Mouse (Mus musculus) liver, adult 2 months (tissue): ENCODE results near the gene Dst. TPM values are rescaled to one million over a fixed set of nuclear protein-coding genes. Genes with fewer than 3 reads are reported as not detected.

ENCODE experiments used
- DNase-seq: peaks from one replicate; pipeline ENCODE4 v3.0.0-alpha.2; 2011; ENCODE audit warnings: low read depth, low spot score; ENCODE audit errors: extremely low read depth
- H3K27ac ChIP-seq: fragments of 200-500 bp; replicated peaks from 2 replicates; pipeline ENCODE4 v1.5.1; 2012; ENCODE audit warnings: low read depth, mild to moderate bottlenecking, control low read depth, inconsistent platforms, low read length; ENCODE audit not compliant: insufficient read depth
- H3K27me3 ChIP-seq: fragments of 200-500 bp; 2 replicates; pipeline ENCODE4 v1.6.1; 2012; ENCODE audit warnings: mild to moderate bottlenecking, moderate library complexity, low read length, inconsistent platforms; ENCODE audit not compliant: control insufficient read depth, insufficient read depth
- H3K36me3 ChIP-seq: fragments of 200-500 bp; 2 replicates; pipeline ENCODE4 v1.6.1; 2012; ENCODE audit warnings: low read length, inconsistent platforms; ENCODE audit not compliant: control insufficient read depth, insufficient read depth
- H3K4me1 ChIP-seq: fragments of 200-500 bp; 2 replicates; pipeline ENCODE4 v1.6.1; 2011; ENCODE audit warnings: low read length; ENCODE audit not compliant: control insufficient read depth, insufficient read depth
- H3K4me3 ChIP-seq: fragments of 200-500 bp; 2 replicates; pipeline ENCODE4 v1.5.1; 2011; ENCODE audit warnings: low read depth, mild to moderate bottlenecking, control low read depth, low read length, moderate library complexity; ENCODE audit not compliant: insufficient read depth
- H3K79me2 ChIP-seq: fragments of 200-500 bp; 2 replicates; pipeline ENCODE4 v1.6.1; 2012; ENCODE audit warnings: inconsistent platforms, mild to moderate bottlenecking, low read length, moderate library complexity; ENCODE audit not compliant: control insufficient read depth, insufficient read depth
- H3K9ac ChIP-seq: fragments of 200-500 bp; 2 replicates; pipeline ENCODE4 v1.6.1; 2012; ENCODE audit warnings: low read depth, mild to moderate bottlenecking, control low read depth, inconsistent platforms, low read length
- CTCF ChIP-seq: fragments of 200-500 bp; IDR thresholded peaks from 2 replicates; pipeline ENCODE4 v1.5.1; 2011; ENCODE audit warnings: low read depth, low read length, control low read depth
- POLR2A ChIP-seq: fragments of 200-500 bp; IDR thresholded peaks from 2 replicates; pipeline ENCODE4 v1.6.1; 2011; ENCODE audit warnings: low read length, control low read depth; ENCODE audit not compliant: insufficient read depth; ENCODE audit errors: extremely low read depth
- WGBS: fragments of 180-500 bp; shearing (Covaris S2); methylation state at CpG from one replicate; pipeline ENCODE4 v1.1.7; 2018; 5-methylcytosine and 5-hydroxymethylcytosine counted together
- polyA plus RNA-seq: library from polyadenylated mRNA; depleted of rRNA; stranded (reverse); fragments of >200 nt; gene quantifications from 2 replicates; pipeline ENCODE4 v1.2.3, GENCODE M21; 2012
- total RNA-seq: library from RNA; depleted of rRNA; stranded (reverse); fragments of >200 nt; gene quantifications from 2 replicates; pipeline ENCODE4 v1.2.3, GENCODE M21; 2014

The Dst gene
- total and polyA plus RNA-seq, 2 experiments = 10.5 to 53.6 TPM

DNA sequence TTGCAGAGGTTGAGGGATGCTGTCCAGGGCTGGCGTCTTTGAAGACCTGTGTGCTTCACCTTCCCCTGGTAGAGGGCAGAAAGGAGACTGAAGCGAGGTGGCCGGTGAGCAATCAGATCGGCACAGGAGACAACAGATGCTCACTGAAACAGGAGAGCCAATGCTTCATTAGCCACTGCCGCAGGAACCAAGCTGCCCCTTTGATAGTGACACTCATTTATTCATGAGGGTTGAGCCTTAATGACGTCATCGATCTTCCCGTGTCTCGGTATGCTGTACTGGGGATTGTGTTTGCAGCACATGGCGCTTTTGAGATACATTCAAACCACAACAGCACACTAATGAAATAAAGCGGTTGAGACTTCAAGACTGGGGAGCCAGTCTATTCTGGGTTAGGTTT is 250.8 kb downstream of the Dst start:
- DNase-seq = no peak
- Histone ChIP-seq H3K27me3 (no peaks in the 10 kb centered on the region), H3K9ac (no peak overlapping the region), H3K36me3 (no peaks in the 10 kb centered on the region; the same call in 1 of the 2 replicates), H3K4me1 (no peaks in the 10 kb centered on the region), H3K79me2 (no peaks in the 10 kb centered on the region), H3K4me3 (no peak overlapping the region), H3K27ac (no peak overlapping the region)
- no peak for TF ChIP-seq CTCF
- 93% methylated on average over 11 of the region's 11 CpGs for WGBS

DNA sequence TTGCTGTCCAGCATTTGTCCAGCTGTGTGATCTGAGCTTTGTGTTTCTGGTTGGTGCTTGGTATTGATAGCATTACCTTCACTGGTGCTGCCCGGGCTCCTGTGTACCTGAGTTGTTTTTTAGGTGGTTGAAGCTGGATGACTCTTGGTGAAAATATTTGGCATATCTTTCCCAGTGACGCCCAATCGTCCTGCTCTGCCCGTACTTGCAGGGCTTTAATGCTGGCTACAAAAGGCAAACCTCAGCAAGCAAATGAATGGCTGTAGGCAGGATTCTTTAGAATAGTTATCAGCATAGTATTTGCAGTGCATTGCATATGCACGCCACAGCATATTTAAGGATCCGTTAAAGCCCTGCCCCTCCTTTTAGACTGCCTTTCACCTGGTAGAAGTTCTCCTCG is 251.9 kb downstream of the Dst start:
- no peak overlapping the region for H3K4me3 ChIP-seq
- no peak overlapping the region for H3K9ac ChIP-seq
- no peak for TF ChIP-seq CTCF
- TF ChIP-seq POLR2A = no peak
- no peaks in the 10 kb centered on the region for H3K79me2 ChIP-seq
- H3K27ac ChIP-seq = no peak overlapping the region
- H3K4me1 ChIP-seq = no peaks in the 10 kb centered on the region
- 85% methylated on average over 7 of the region's 7 CpGs for WGBS
- no peak for DNase-seq
- H3K36me3 ChIP-seq = no peaks in the 10 kb centered on the region; the same call in 1 of the 2 replicates
- H3K27me3 ChIP-seq = no peaks in the 10 kb centered on the region

DNA sequence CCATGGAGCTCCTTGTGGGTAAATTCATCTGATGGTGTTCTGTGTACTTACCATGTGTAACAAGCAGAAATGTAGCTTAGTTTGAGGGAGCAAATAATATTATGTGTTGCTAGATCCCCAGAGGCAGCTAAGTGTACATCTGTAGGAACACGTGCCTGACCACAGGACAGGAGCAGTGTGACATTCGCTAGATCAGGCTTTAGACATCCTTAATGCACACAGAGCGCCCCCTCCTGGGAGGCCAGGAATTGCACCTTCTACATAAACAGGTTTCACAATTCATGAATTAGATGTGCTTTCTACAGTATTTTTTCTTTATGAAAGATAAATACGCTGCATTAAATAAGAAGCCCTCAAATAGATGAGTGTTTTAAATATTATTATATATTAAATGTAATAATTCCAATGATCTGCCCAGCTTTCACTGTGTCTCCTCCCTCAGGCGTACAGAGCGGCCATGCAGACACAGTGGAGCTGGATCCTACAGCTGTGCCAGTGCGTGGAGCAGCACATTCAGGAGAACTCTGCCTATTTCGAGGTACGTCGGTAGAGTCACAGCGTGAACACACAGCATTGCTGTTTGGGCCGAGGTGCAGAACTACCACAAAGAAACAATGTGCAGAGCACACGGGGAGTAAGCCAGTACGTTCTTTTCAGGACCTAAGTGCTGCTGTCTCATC is 256.7 kb downstream of the Dst start:
- WGBS = 64% methylated on average over 14 of the region's 14 CpGs
- peak; percentile 46 for DNase-seq
- no peak overlapping the region for H3K27ac ChIP-seq
- H3K36me3 ChIP-seq = peaks cover 2% of the 10 kb centered on the region; the same call in 1 of the 2 replicates
- no peak overlapping the region for H3K4me3 ChIP-seq
- no peak overlapping the region for H3K9ac ChIP-seq
- TF ChIP-seq POLR2A (no peak), CTCF (peak; percentile 85)
- H3K27me3 ChIP-seq = no peaks in the 10 kb centered on the region
- no peaks in the 10 kb centered on the region for H3K79me2 ChIP-seq
- peaks cover 3% of the 10 kb centered on the region for H3K4me1 ChIP-seq

DNA sequence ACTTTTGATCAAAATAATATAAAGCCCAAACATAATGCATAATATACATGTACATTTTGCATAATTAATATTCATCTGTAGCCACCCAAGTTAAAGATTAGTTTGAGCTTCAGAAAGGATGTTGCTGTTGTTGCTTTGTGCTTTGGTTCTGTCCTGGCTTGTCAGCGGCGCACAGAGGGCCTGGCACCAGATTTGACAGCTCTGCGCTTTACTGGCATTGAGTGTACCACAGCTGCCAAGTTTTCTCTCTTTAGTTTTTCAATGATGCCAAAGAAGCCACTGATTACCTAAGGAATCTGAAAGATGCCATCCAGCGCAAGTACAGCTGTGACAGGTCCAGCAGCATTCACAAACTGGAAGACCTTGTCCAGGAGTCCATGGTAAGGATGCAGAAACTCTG is 257.9 kb downstream of the Dst start:
- H3K27me3 ChIP-seq = no peaks in the 10 kb centered on the region
- 89% methylated on average over 4 of the region's 4 CpGs for WGBS
- H3K9ac ChIP-seq = no peak overlapping the region
- peaks cover 3% of the 10 kb centered on the region for H3K4me1 ChIP-seq
- no peaks in the 10 kb centered on the region for H3K79me2 ChIP-seq
- TF ChIP-seq CTCF = no peak
- no peak for TF ChIP-seq POLR2A
- DNase-seq = no peak
- H3K4me3 ChIP-seq = no peak overlapping the region
- peaks cover 7% of the 10 kb centered on the region; the same call in 1 of the 2 replicates for H3K36me3 ChIP-seq
- H3K27ac ChIP-seq = no peak overlapping the region

DNA sequence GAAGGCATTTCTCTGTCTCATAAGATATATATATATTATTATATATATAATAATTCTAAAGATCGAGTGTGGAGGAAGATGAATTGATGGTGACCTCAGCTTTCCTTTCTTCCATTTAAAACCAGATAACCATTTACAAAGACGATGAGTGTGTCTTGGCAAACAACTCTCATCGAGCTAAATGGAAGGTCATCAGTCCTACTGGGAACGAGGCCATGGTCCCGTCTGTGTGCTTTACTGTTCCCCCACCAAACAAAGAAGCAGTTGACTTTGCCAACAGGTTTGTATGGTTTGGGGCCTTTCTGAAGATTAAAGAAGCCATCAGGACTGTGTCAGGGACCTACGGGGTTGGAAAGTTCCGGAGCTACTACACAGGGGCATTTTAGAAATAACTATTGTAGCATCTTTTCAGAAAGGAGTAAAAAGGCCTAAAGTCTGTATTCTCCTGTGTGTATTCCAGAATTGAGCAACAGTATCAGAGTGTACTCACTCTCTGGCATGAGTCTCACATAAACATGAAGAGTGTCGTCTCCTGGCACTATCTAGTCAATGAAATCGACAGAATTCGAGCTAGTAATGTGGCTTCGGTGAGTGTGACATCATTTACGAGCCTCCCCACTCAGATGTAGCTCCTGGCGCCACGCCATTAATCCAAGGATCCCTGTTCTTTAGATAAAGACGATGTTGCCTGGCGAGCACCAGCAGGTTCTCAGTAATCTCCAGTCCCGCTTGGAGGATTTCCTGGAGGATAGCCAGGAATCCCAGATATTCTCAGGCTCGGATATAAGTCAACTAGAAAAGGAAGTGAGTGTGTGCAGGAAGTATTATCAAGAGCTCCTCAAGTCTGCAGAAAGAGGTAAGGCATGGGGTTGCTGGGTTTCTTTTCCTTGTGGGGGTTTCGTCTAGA is 259.4 kb downstream of the Dst start:
- Histone ChIP-seq H3K4me3 (no peak overlapping the region), H3K27ac (no peak overlapping the region), H3K9ac (no peak overlapping the region), H3K36me3 (peaks cover 7% of the 10 kb centered on the region; the same call in 1 of the 2 replicates), H3K79me2 (no peaks in the 10 kb centered on the region), H3K4me1 (peaks cover 3% of the 10 kb centered on the region), H3K27me3 (no peaks in the 10 kb centered on the region)
- 31% methylated on average over 19 of the region's 19 CpGs for WGBS
- DNase-seq = peak; percentile 51
- TF ChIP-seq POLR2A = no peak
- no peak for TF ChIP-seq CTCF
